Mouse (Mus musculus): ENCODE measurements around the gene Rbbp6.

The Rbbp6 gene

DNA sequence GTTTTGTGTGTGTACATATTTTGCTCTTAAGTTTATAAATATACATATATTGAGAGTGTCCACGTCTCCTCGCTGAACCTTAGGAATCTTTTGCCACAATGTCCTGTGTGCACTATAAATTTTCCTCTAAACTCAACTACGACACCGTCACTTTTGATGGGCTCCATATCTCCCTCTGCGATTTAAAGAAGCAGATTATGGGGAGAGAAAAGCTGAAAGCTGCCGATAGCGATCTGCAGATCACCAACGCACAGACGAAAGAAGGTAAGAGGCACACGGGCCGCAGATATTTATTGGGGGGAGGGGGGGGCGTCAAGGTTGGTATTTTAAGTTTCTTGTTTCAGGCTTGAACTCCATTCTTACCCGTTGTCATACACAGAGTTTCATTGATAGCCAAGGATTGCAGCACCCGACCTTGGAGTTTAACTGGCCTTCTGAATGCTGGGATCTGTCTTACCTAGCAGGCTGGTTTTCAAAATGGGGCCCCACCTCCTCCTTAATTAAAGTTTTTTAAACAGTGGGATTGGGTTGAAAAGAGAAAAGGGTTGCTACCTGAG, 5.5 kb downstream of the Rbbp6 start:
- no peak for DNase-seq (ENCODE audit: inconsistent ontology term)

DNA sequence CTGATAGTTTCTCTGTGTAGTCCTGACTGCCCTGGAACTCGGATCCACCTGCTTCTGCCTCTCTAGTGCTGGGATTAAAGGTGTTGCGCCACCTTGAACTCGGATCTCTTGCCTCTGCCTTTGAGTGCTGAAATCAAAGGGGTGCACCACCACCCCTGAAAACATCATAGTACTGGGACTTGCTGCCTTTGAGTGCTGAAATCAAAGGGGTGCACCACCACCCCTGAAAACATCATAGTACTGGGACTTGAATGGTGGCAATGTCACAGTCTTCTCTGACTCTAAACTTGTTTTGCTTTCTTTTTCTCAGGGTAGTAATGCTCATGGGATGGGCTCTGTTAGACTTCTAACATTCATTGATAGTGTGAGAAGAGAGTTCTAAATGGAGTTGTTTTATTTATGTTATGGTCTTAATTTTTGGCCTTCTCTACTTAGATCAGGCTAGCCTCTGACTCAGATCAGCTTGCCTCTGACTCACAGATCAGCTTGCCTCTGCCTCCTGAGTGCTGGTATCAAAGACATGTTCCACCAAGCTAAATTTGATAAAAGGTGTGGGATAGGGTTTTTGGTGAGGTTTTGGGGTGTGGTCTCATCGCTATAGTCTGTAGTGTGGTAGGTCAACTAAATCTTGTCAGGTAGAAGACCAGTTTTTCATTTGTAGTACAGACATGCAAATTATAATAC, 6.7 kb downstream of the Rbbp6 start:
- no peak for DNase-seq (ENCODE audit: inconsistent ontology term)

DNA sequence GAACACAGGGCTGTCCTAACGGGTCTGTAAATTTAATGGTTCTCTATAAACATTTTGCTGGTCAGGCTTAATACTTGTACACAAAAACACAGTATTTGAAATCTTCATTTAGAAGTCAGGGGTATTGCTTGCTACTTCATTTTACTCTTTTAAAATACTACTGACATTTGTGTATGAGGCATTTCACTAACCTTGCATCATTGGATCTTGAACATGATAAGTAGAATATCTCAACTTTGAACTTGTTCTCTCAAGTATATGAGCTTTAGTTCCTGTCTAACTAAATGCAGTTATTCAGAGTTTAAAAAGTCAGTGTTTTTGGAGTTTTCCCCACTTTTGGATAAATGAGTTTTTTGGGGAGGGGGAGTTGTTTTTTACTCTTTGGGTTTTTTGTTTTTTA, 14.0 kb downstream of the Rbbp6 start:
- DNase-seq (ENCODE audit: inconsistent ontology term), result no peak

DNA sequence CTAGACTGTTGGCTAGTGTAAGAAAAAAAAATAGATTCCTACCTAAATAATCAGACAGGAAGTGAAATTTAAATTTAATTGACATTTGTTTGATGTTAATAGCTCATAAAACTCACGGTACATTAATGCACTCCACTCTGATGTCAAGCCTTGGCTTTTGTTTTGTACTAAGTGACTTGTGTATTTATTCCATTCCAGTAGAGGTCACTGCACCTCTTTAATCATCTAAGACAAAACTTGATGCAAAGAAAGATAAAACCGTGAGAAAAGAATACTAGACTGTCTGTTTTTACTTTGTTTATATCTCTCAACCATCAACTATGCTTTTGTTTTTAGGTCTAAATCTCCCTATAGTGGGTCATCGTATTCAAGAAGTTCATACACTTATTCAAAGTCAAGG, 32.7 kb downstream of the Rbbp6 start:
- no peak for DNase-seq (ENCODE audit: inconsistent ontology term)

DNA sequence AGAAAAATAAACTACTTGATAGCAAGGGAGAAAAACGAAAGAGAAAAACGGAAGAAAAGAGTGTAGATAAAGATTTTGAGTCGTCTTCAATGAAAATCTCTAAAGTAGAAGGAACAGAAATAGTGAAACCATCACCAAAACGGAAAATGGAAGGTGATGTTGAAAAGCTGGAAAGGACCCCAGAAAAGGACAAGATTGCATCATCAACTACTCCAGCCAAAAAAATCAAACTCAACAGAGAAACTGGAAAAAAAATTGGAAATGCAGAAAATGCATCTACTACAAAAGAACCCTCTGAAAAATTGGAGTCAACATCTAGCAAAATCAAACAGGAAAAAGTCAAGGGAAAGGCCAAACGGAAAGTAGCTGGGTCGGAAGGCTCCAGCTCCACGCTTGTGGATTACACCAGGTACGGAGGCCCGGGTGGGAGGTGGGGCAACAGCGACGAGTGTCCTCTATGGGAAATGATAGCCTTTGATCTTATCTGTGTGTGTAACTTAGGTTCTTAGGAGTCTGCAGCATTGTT, 34.4 kb downstream of the Rbbp6 start:
- DNase-seq (ENCODE audit: inconsistent ontology term), result no peak

DNA sequence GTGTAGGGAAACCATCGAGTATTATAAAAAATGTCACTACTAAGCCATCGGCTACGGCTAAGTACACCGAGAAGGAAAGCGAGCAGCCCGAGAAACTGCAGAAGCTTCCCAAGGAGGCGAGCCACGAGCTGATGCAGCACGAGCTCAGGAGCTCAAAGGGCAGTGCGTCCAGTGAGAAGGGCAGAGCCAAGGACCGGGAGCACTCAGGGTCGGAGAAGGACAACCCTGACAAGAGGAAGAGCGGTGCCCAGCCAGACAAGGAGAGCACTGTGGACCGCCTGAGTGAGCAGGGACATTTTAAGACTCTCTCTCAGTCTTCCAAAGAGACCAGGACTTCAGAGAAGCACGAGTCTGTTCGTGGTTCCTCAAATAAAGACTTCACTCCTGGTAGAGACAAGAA, 35.3 kb downstream of the Rbbp6 start:
- peak; percentile 26 for DNase-seq (ENCODE audit: inconsistent ontology term)

DNA sequence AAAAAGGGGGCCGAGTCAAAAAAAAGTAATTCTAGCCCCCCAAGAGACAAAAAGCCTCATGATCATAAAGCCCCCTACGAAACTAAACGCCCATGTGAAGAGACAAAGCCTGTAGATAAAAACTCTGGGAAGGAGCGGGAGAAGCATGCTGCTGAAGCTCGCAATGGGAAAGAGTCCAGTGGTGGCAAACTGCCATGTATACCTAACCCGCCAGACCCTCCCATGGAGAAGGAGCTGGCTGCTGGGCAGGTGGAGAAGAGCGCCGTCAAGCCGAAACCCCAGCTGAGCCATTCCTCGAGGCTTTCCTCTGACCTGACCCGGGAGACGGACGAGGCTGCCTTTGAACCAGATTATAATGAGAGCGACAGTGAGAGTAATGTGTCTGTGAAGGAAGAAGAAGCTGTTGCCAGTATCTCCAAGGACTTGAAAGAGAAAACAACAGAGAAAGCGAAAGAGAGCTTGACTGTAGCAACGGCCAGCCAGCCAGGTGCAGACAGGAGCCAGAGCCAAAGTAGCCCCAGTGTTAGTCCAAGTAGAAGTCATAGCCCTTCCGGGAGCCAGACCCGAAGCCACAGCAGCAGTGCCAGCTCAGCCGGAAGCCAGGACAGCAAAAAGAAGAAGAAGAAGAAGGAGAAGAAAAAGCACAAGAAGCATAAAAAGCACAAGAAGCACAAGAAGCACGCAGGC, 36.0 kb downstream of the Rbbp6 start:
- DNase-seq (ENCODE audit: inconsistent ontology term), result peak; percentile 86

DNA sequence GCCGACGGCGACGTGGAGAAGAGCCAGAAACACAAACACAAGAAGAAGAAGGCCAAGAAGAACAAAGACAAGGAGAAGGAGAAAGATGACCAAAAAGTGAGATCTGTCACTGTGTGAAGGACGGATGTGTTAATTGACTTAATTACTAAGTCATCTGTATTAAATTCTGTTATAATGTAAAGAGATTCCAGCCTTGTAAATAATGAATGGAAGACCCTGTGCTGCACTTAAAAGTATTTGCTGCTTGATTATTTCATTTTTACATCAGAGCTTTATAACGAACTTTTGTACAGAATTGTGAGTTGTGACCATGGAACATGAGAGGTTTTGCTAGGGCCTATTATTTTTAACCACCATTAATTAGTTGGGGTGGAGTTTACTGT, 36.5 kb downstream of the Rbbp6 start:
- DNase-seq (ENCODE audit: inconsistent ontology term), result peak; percentile 90

DNA sequence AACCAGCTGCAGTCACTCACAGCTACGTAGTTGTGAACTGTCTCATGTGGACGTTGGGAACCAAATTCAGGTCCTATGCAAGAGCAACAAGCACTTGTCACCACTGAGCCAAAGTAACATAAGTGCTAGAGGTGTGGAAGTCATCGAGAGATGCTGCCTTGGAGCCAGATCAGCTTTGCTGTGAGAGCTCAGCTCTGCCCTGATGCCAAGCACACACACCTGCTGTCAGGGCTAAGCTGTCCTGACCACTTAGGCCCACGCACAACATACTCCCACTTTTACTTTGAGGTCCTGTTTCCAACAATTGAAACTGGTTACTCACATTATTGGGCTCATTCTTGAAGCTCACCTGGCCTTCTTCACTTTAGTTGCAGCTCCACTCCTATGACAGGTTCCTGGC, 37.7 kb downstream of the Rbbp6 start:
- DNase-seq (ENCODE audit: inconsistent ontology term), result no peak

DNA sequence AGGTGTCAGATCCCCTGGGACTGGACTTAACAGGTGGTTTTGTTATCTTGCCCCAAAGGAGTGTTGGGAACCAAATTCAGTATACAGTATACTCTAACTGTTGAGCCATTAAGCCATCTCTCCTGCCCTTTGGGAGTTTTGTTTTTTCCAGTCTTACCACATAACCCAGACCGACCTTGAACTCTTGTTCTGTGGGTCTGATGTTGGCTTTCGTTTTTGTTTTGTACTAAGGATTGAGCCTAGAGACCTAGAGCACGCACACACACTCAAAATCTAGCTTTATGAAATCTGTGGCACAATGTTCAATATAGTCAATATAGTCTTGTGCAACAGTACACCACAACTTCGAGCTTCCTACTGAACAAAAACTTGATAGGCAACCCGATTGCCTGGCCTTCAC, 39.0 kb downstream of the Rbbp6 start:
- no peak for DNase-seq (ENCODE audit: inconsistent ontology term)

DNA sequence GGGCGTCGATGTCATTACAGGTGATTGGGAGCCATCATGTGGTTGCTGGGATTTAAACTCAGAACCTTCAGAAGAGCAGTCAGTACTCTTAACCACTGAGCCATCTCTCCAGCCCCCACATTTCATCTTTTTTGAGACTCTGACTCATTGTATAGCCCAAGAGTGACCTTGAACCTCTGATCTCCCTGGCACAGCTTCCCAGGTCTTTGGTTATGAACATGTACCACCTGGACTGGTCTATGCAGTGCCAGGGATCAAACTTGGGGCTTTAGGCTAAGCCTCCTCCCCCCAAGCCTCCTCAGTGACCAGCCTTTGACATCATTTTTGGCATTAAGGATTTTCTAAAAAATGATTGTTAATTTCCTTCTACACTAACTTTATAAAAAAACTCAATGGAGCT, 40.8 kb downstream of the Rbbp6 start:
- no peak for DNase-seq (ENCODE audit: inconsistent ontology term)

DNA sequence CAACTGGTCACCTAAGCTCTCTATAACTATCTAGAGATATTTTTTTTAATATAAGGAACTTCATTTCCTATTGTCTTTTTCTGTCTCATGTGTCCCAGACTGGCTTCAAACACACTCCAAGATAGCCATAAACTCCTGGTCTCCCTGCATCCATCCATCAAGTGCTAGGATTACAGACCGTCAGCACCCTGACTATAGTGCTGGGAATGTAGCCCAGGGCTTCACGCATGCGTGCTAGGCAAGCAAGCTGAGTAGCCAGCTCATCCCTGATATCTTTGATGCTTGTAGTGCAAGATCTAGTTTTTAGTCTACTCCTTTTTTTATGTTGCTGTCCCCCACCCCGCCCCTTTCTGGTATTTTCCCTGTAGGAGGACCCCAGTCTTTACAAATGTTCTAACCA, 42.3 kb downstream of the Rbbp6 start:
- no peak for DNase-seq (ENCODE audit: inconsistent ontology term)

DNA sequence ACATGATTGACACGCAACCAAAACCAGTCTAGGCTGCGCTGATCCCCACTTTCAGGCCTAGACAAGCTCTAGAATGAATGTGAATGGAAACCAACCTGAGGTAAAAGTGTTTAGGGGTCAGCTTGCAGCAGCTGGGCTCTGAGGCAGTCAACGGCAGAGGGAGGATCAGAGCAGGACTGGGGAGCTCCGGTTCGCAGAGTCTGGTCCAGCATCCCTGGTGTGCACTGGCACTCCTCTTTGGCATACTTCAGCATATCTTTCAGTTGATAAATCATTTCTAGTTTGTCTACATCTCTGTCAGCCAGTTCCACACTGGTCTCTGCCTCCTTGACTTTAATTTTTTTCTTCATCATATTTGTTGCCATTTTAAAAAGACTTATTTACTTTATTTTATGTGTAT, 48.0 kb downstream of the Rbbp6 start:
- DNase-seq (ENCODE audit: inconsistent ontology term), result no peak

DNA sequence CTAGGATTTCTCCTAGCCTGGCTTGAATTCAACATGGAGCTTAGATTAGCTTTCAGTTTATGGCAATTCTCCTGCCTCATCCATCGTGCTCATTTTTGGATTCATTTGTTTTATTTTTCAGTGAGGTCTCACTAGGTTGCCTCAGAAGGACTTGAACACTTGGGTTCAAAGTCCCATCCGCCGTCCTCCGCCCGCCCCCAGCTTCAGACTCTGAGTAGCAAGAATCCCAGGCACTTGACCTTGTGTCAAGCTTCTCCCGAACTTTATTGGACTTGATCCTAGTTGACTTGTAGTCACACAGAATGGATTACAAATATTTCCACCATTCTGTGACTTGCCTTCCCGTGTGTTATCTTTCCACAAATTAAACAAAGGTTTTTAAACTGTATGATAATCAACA, 49.2 kb downstream of the Rbbp6 start:
- DNase-seq (ENCODE audit: inconsistent ontology term), result no peak

DNA sequence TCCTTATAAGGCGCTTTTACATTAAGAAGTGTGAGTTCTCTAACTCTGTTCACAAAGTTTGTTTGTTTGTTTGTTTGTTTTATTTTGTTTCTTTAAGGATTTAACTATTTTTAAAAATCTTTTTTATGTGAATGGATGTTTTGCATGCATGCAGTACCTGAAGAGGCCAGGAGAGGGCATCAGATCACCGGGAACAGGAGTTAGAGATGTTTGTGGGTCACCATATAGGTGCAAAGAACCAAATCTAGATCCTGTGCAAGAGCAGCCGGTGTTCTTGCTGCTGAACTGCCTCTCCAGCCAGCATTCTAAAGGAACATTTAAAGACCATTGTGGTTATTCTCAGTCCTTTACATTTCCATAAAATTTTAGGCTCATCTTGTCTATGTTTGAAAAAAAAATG, 52.1 kb downstream of the Rbbp6 start:
- no peak for DNase-seq (ENCODE audit: inconsistent ontology term)

DNA sequence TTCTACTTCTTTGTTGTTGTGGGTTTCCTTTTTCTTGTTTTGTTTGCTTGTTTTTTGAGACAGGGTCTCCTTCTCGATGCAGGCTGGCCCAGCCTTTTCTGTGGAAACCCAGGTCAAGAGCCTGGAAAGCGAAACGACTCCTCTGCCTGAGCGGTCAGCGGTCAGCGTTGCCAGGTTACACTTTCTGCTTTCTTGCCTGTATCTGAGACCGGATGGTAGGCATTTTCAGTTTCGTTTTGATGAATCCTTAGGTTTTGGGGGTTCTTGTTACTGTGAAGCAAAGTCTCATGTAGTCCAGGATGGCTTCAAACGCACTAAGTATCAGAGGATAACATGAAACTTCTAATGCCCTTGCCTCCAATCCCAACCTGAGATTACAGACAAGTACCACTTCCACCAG, 59.6 kb downstream of the Rbbp6 start:
- DNase-seq (ENCODE audit: inconsistent ontology term), result peak; percentile 37

DNA sequence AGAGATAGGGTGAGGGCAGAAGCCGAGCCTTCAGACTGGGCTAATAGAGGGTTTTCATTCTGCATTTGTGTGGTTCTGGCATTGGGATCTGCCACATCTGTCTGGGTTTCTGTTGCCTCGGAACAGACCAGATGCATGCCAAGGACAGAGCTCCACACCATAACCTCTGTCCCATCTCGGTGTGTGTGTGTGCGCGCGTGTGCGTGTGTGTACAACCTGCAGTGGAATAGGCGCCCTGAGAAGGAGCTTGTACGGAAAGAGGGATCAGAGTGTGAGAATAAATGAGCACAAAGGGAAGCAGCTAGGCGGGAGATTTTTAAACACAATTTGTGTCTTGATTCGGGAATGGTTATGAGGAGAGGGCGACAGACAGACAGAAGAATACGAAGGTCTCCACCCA, 64.8 kb downstream of the Rbbp6 start:
- DNase-seq (ENCODE audit: inconsistent ontology term), result no peak

DNA sequence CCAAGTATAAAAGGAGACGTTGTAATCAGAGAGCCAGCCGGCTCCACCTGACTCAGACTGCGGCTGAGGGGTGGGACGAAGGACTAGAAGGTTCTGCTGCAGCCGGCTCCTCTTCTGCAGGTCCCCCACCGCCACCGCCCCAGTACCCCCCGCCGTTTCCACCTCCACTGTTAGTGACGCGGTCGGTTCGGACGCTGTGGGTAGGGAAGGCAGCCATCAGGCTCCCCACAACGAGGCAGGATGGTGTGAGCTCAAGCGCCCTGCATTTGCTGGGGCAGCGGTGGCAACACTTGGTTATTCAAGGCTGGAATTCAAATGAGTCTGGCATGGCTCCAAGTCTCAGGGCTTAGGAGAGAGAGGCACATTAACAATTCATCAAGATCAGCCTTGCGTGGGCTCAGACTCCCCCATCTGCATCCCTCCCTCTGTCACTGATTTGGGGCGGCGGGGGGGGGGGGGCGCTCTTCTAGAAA, 65.3 kb downstream of the Rbbp6 start:
- DNase-seq (ENCODE audit: inconsistent ontology term), result peak; percentile 92

DNA sequence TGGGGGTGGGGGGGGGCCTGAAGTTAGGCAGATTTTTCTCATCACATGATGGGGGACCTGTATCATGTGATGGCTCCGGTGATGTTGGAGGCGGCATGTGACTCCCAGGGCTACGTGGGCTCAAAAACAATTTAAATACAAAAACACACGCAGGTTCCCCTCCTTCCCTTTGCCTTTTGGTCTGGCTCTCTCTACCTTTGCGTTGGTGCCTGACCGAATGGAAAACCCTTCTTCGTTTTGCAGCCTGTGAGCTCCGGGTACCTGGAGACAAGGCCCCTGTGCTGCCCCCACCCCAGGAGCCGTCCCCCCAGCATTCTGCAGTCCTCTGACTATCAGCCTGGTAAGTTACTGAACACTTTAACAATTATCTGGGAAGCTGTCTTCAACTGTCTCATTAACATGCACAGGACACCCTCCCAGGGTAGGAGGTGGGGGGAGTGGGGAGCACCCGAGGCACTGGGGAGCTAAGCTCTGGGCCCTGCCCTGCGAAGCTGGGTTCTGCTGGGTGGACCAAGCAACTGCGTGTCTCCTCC, 65.8 kb downstream of the Rbbp6 start:
- DNase-seq (ENCODE audit: inconsistent ontology term), result peak; percentile 51

DNA sequence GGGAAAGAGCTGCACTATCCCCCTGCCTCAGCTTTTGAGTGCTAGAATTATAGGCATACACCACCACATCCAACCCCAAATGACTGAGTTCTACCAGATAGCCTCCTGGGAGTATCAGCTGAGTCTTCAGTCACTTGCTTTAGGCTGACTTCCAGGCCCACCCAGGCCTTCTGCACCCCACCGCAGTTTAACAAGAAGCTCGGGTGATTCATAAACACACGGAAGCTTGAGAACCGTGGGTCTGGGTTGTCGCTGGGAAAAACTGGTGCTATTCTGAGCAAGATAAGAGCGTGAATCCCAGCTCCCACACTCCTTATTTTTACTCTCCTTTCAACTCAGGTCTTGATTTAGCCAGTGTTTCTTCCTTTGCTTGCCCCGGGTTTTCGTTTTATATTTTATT, 69.8 kb downstream of the Rbbp6 start:
- no peak for DNase-seq (ENCODE audit: inconsistent ontology term)

DNA sequence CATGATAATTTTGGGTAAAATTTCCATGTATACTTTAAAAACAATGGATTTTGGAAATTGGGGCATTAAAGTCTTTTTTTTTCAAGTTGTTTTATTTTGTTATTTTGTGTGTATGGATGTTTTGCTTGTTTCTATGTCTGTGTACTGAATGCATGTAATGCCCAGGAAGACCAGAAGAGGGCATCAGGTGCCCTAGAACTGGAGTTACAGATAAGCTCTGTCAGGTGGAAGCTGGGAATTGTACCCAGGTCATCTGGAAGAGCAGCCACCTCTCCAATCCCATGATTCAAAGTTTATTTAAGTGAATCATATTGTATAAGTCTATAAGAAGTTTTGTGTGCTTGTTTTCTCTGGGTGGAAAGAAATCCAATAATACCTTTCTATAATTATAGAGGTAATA, 73.8 kb downstream of the Rbbp6 start:
- no peak for DNase-seq (ENCODE audit: inconsistent ontology term)

DNA sequence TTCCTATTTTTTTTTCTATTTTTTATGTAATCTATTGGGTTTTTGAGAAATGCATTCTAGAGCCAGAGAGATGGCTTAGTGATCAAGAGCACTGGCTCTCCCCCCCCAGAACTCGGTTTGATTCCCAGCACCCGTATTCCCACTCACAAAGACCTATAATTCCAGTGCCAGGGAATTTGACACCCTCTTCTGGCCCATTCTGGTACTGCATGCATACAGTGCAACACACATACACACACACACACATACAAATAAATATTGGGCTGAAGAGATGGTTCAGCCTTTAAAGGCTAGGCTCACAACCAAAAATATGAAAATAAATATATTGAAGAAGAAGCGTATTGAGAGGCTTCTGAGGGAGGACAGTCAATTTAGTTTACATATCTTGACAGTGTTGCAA, 79.7 kb downstream of the Rbbp6 start:
- DNase-seq (ENCODE audit: inconsistent ontology term), result no peak

Measured in Muller cell, postnatal 12 days (primary cell).